ENCODE assay signal across 15 mouse cellular contexts in the genomic region with DNA sequence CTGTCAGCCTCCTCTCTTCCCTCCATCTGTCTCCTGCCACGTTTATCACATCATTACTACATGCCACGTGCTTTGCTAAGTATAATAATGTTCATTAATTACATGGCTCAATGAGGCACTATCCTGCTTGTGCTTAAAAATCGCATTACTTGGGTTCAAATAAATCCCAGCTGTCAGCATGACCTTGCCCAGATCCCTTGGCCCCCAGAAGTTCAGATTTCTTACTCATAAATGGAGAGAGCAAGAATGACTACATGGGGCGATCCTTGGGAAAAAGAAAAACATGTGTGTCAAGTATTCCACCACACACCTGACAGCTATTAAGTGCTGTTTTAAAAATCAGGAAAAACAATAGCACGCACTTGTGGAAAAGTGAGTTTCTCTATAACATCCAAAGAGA.
"Had no signal": no experiment of that assay in that cellular context is flagged by ENCODE, and none has a peak within 500 bp of the region (broad histone marks: within the 10 kb centered on the region; RNA-seq: fewer than 3 reads in every experiment).

No protein-coding gene starts in this region.

- ATAC-seq: liver, postnatal 0 days had no signal

- H3K27me3 ChIP-seq: liver, embryonic 13.5 days; lung, embryonic 15.5 days; megakaryocyte, embryonic 14.5 days; midbrain, embryonic 12.5 days had no signal

- H3K9ac ChIP-seq: liver, embryonic 13.5 days; liver, postnatal 0 days; lung, embryonic 15.5 days; midbrain, embryonic 12.5 days had no signal

- H3K27ac ChIP-seq: kidney, postnatal 0 days; liver, embryonic 13.5 days; lung, embryonic 15.5 days; macrophage; midbrain, embryonic 12.5 days; stomach, postnatal 0 days had no signal

- H3K4me3 ChIP-seq: liver, embryonic 13.5 days; lung, embryonic 15.5 days; megakaryocyte, embryonic 14.5 days; midbrain, embryonic 12.5 days had no signal

- H3K9me3 ChIP-seq: liver, embryonic 13.5 days; lung, embryonic 15.5 days; midbrain, embryonic 12.5 days had no signal

- H3K36me3 ChIP-seq: liver, embryonic 13.5 days; lung, embryonic 15.5 days; midbrain, embryonic 12.5 days had no signal

- H3K4me1 ChIP-seq: liver, embryonic 13.5 days; lung, embryonic 15.5 days; megakaryocyte, embryonic 14.5 days had no signal

- DNase-seq: kidney, postnatal 36 days; left cerebral cortex, postnatal 4 days; liver; liver, embryonic 13.5 days; liver, postnatal 0 days; lung, postnatal 14 days; right cerebral cortex, adult 18-20 months; right cerebral cortex, postnatal 25 days; thymus, postnatal 14 days had no signal

- H3K4me2 ChIP-seq: liver, embryonic 13.5 days; lung, embryonic 15.5 days; midbrain, embryonic 12.5 days had no signal
